Mouse (Mus musculus): ENCODE measurements at regions not wholly inside any gene's neighbourhood (a gene's known extent, or its start where the extent isn't known, plus 50 kb on each side); places are given as distances from the start of the nearest gene placed in this dataset.
"Not testable (repeated sequence)": the region's sequence is repeated elsewhere in the genome, so short reads cannot be mapped to it uniquely, and the experiment has no call there.

GRCm38 (mm10) chr12:113422736-113423254, 66.5 kb upstream of the Adam6b start:
- no peak for DNase-seq (ENCODE audit: low read depth, low spot score)

DNA sequence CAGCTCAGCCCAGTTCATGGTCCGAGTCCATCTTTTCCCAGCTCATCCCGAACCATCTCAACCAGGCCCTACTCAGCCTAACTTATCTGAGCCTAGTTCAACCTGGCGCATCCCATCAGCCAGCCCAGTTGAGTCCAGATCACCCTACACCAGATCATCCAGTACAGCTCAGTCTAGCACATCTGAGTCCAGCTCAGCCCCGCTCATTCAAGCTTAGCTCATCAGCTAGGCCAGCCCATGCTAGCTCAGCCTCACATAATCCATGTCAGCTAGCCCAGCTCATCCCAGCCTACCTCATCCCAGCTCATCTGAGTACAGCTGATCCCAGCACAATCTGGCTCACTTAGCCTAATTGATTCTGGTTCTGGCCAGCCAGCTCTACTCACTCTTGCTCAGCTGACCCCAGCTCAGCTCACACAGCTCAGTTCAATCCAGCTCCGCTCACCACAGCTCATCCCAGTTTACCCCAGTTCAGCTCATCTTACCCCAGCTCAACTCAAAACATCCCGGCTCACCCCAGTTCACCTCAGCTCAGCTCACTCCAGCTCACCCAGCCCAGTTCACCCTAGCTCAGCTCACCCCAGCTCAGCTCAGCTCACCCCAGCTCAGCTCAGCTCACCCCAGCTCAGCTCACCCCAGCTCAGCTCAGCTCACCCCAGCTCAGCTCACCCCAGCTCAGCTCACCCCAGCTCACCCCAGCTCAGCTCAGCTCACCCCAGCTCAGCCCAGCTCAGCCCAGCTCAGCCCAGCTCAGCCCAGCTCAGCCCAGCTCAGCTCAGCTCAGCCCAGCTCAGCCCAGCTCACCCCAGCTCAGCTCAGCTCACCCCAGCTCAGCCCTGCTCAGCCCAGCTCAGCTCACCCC, 65.3 kb upstream of the Adam6b start:
- DNase-seq (ENCODE audit: low read depth, low spot score): no peak

DNA sequence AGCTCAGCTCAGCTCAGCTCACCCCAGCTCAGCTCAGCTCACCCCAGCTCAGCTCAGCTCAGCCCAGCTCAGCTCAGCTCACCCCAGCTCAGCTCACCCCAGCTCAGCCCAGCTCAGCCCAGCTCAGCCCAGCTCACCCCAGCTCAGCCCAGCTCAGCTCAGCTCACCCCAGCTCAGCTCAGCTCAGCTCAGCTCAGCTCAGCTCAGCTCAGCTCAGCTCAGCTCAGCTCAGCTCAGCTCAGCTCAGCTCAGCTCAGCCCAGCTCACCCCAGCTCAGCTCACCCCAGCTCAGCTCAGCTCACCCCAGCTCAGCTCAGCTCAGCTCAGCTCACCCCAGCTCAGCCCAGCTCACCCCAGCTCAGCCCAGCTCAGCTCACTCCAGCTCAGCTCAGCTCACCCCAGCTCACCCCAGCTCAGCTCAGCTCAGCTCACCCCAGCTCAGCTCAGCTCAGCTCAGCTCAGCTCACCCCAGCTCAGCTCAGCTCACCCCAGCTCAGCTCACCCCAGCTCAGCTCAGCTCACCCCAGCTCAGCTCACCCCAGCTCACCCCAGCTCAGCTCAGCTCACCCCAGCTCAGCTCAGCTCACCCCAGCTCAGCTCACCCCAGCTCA, 64.6 kb upstream of the Adam6b start:
- not testable (repeated sequence) for DNase-seq (ENCODE audit: low read depth, low spot score)

- DNase-seq (ENCODE audit: low read depth, low spot score): no peak
Observed at GRCm38 (mm10) chr12:113425209-113426070, 63.9 kb upstream of the Adam6b start.

- no peak for DNase-seq (ENCODE audit: low read depth, low spot score)
Observed at GRCm38 (mm10) chr12:113426636-113427035, 62.7 kb upstream of the Adam6b start.

DNA sequence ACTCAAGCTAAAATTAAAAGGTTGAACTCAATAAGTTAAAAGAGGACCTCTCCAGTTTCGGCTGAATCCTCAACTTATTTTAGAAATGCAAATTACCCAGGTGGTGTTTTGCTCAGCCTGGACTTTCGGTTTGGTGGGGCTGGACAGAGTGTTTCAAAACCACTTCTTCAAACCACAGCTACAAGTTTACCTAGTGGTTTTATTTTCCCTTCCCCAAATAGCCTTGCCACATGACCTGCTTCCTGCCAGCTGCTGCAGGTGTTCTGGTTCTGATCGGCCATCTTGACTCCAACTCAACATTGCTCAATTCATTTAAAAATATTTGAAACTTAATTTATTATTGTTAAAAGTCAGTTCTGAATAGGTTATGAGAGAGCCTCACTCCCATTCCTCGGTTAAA, 62.0 kb upstream of the Adam6b start:
- no peak for DNase-seq (ENCODE audit: low read depth, low spot score)

DNA sequence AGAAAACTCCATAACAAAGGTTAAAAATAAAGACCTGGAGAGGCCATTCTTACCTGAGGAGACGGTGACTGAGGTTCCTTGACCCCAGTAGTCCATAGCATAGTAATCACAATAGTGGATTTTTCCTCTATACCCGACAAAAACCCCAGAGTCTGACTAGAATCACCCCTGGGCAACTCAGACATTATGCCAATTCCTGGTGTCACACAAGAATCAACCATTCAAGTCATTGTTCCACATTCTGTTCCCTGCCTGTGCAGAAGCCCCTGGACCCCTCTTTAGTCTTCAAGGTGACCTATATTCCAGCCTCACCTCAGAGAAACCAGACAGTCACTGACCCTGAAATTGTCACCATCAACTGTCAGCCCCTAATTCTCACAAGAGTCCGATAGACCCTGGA, 60.9 kb upstream of the Adam6b start:
- no peak for DNase-seq (ENCODE audit: low read depth, low spot score)

- no peak for DNase-seq (ENCODE audit: low read depth, low spot score)
Observed at GRCm38 (mm10) chr12:113428901-113429300, 60.4 kb upstream of the Adam6b start.

DNA sequence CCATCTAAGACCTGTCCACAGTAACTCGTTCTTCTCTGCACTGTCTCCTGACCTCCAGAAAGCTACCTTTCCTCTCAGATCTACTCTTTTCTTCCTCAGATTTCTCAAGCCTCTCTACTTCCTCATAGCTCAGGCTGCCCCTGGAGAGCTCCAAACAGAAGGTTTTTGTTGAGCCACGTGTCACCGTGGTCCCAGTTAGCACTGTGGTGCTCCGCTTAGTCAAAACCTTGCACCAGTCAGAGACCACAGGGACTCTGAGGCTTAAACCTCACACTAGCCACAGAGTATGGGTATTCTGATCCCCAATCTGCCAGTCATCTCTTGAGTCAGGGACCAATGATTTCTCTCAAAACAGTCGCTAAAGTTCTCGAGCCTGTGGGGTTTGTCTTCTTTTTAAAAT, 59.0 kb upstream of the Adam6b start:
- DNase-seq (ENCODE audit: low read depth, low spot score): no peak

All from mesoderm, embryonic 11.5 days (tissue).